Mouse (Mus musculus) neural tube, embryonic 13.5 days (tissue): Measurements from ENCODE around the gene Nfkb1. TPM values are rescaled to one million over a fixed set of nuclear protein-coding genes. Genes with fewer than 3 reads are reported as not detected.

Source experiments
- ATAC-seq: fragments of 200-750 bp; cut with Nextera tagmentation; 2 replicates; pipeline ENCODE4 v1.8.0; 2017; ENCODE audit warnings: low read depth, mild to moderate bottlenecking, moderate TSS enrichment, moderate library complexity
- H3K27ac ChIP-seq: fragments of 300-500 bp; sonication (generic); replicated peaks from 2 replicates; pipeline ENCODE4 v1.5.1; 2015; ENCODE audit warnings: moderate library complexity, mild to moderate bottlenecking, inconsistent platforms
- H3K27me3 ChIP-seq: fragments of 300-500 bp; sonication (generic); 2 replicates; pipeline ENCODE4 v1.6.1; 2015; ENCODE audit warnings: mild to moderate bottlenecking, inconsistent platforms
- H3K36me3 ChIP-seq: fragments of 300-500 bp; sonication (generic); 2 replicates; pipeline ENCODE4 v1.6.1; 2015; ENCODE audit warnings: mild to moderate bottlenecking, inconsistent platforms
- H3K4me1 ChIP-seq: fragments of 300-500 bp; sonication (generic); replicated peaks from 2 replicates; pipeline ENCODE4 v1.6.1; 2015; ENCODE audit warnings: inconsistent platforms
- H3K4me2 ChIP-seq: fragments of 300-500 bp; sonication (generic); 2 replicates; pipeline ENCODE4 v1.6.1; 2015; ENCODE audit warnings: inconsistent platforms, mild to moderate bottlenecking, moderate library complexity
- H3K4me3 ChIP-seq: fragments of 300-500 bp; sonication (generic); 2 replicates; pipeline ENCODE4 v1.5.1; 2015; ENCODE audit warnings: mild to moderate bottlenecking, inconsistent platforms
- H3K9ac ChIP-seq: fragments of 300-500 bp; sonication (generic); 2 replicates; pipeline ENCODE4 v1.6.1; 2015; ENCODE audit warnings: moderate library complexity, mild to moderate bottlenecking, inconsistent platforms
- H3K9me3 ChIP-seq: fragments of 300-500 bp; sonication (generic); 2 replicates; pipeline ENCODE4 v1.6.1; 2016; ENCODE audit warnings: inconsistent platforms
- WGBS: fragments of 180-500 bp; shearing (Covaris S2); methylation state at CpG from one replicate; pipeline ENCODE4 v1.1.7; 2015; 5-methylcytosine and 5-hydroxymethylcytosine counted together
- polyA plus RNA-seq: library from polyadenylated mRNA; unstranded; fragments of >200 nt; fragmentation: Nextera tagmentation; extraction: Ambion mirVana; gene quantifications from 2 replicates; pipeline ENCODE4 v1.2.1, GENCODE M21; 2015

The Nfkb1 gene
- polyA plus RNA-seq, 1 experiment from 2014 or later: 7.8 TPM

DNA sequence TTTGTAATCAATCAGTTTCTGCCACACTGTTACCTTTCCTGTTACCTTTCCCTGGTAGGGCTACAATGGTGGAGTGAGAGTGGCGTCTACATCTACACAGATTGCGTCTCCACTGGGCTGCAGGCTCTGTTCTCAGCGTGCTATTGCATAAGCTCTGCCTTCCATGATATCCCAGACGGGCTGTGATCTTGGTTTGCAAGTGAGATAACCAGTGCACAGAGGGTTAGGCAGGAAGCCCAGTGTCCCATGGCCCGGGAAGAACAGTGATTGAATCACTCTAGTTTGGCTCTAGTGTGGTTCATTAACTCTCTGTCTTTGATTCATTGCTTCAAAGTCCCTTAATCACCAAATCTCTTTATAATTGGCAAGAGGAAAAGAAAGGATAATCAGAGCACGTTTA is 123.5 kb downstream of the Nfkb1 start:
- Histone ChIP-seq H3K4me3 (no peak overlapping the region), H3K9ac (no peak overlapping the region), H3K4me1 (no peaks in the 10 kb centered on the region), H3K36me3 (no peaks in the 10 kb centered on the region), H3K9me3 (no peaks in the 10 kb centered on the region), H3K4me2 (no peak overlapping the region), H3K27ac (no peak overlapping the region), H3K27me3 (no peaks in the 10 kb centered on the region)
- no peak for ATAC-seq
- 81% methylated on average over 6 of the region's 6 CpGs for WGBS

DNA sequence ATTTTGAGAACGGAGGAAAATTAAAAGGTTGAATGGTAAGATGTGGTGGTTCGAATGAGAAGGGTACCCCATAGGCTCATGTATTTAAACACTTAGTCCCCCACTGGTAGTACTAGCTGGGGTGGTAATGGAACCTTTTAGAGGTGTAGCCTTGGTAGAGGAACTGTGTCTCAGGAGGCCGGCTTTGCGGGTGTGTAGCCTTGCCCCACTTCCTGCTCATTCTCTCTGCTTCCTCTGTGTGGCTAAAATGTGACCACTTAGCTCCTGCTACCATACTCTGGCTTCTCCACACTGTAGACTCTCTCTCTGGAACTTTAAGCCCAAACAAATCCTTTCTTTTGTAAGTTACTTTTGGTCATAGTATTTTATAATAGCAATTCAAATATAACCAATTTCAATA is 126.0 kb downstream of the Nfkb1 start:
- H3K36me3 ChIP-seq: no peaks in the 10 kb centered on the region
- no peaks in the 10 kb centered on the region for H3K27me3 ChIP-seq
- H3K4me3 ChIP-seq: no peak overlapping the region
- WGBS: 87% methylated on average over 4 of the region's 4 CpGs
- no peak overlapping the region for H3K27ac ChIP-seq
- no peak overlapping the region for H3K9ac ChIP-seq
- H3K4me1 ChIP-seq: no peaks in the 10 kb centered on the region
- no peaks in the 10 kb centered on the region for H3K9me3 ChIP-seq
- ATAC-seq: no peak
- H3K4me2 ChIP-seq: no peak overlapping the region

DNA sequence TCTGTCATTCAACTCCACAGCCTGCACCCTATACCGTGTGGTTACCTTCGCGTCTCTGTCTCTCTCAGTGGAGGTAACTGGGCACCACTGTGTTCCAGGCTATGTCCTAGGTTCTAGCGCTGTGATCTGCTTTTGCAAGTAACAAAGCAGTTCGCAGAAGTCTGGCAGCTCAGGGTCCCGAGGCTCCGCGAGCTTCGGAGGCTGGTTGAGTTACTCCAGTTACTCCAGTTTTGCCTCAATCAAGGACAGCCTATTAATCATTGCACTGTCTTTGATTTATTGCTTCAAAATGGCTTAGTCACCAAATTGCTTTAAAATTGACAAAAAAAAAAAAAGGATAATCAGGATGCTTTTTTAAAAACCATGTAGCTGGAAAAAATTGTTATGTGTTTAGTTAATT is 126.6 kb downstream of the Nfkb1 start:
- ATAC-seq: no peak
- H3K9ac ChIP-seq: no peak overlapping the region
- WGBS: 91% methylated on average over 9 of the region's 9 CpGs
- no peak overlapping the region for H3K4me3 ChIP-seq
- no peaks in the 10 kb centered on the region for H3K9me3 ChIP-seq
- H3K27ac ChIP-seq: no peak overlapping the region
- no peaks in the 10 kb centered on the region for H3K27me3 ChIP-seq
- H3K4me2 ChIP-seq: no peak overlapping the region
- no peaks in the 10 kb centered on the region for H3K36me3 ChIP-seq
- H3K4me1 ChIP-seq: no peaks in the 10 kb centered on the region

DNA sequence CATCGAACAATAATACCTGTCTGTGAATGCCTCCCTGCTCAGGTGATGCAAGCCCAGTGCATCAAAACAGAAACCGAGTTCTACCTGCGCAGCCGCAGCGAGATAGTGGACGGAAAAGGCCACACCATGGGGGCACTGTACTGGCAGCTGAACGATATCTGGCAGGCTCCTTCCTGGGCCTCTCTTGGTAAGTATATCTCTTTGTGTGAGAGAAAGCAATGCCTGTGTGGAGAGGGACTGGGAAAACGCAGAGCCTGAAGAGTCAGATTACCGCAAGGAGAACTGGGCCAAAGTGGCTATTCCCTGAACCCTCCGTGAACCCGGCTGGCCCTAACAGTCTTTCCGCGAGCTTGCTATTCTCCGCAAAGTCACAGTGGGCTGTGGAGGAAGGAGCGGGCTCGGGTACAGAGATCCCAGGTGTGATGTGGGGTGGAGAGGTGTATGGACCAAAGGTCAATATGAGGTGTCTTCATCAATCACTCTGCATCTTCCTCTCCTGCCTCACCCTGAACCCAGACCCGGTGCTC is 128.1 kb downstream of the Nfkb1 start:
- H3K4me1 ChIP-seq: no peaks in the 10 kb centered on the region
- no peaks in the 10 kb centered on the region for H3K9me3 ChIP-seq
- no peak overlapping the region for H3K27ac ChIP-seq
- no peak for ATAC-seq
- no peak overlapping the region for H3K9ac ChIP-seq
- no peak overlapping the region for H3K4me3 ChIP-seq
- no peaks in the 10 kb centered on the region for H3K27me3 ChIP-seq
- H3K4me2 ChIP-seq: no peak overlapping the region
- WGBS: 87% methylated on average over 17 of the region's 17 CpGs
- H3K36me3 ChIP-seq: no peaks in the 10 kb centered on the region

DNA sequence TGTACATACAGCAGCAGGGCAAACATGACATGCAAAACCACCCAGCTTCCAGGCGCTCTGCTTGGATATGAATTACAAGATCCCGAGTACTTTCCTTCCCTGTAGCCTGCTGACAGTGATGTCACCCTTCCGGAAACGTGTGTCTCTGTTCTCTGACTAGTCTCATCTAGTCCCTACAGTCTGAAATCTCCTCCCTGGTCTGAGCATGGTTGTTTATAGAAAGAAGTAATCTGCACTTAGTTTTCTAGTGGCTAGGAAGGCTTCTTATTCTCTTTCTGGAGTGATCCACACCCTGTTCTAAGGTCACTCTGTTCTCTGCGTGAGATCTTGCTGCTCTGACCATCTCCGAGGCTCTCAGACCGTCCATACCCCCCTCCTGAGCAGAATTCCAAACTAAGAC is 129.3 kb downstream of the Nfkb1 start:
- Histone ChIP-seq H3K4me3 (no peak overlapping the region), H3K9me3 (no peaks in the 10 kb centered on the region), H3K9ac (no peak overlapping the region), H3K27ac (no peak overlapping the region), H3K27me3 (no peaks in the 10 kb centered on the region), H3K36me3 (no peaks in the 10 kb centered on the region), H3K4me2 (no peak overlapping the region), H3K4me1 (no peaks in the 10 kb centered on the region)
- 81% methylated on average over 7 of the region's 7 CpGs for WGBS
- no peak for ATAC-seq

DNA sequence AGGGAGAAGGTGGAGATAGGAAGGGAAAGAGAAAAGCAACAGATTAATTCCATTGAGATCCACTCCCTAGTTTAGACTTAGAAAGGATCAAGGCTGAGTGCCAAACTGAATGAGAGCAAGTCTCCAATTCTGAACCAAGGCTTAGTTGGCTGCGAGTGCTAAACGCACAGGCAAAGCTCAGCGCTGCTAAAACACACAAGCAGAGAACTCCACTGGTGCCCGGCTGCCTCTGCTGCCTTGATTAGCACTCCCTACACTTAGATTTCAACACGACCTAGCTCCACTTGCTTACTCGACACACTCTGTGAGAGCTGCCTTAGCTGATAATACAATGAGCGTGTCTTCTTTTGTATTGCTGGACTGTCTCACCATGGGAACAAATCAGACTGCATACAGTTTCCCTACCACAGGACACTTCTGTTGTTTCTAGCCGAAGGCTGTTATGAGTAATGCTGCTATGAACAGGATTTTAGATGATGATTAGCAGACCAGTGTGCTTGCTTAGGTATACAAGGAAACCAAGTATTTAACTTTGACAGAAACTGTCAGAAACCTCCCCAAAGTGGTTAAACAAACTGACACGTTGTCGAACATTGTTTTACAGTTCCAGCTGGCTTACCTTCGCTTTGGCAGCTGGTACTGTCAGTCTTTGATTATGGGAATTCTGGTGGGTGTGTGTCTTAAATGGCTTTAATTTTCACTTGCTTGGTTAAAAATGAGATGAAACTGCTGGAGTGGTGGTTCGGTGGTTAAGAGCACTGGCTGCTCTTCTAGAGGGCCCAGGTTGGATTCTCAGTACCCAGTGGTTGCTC is 134.3 kb downstream of the Nfkb1 start:
- 86% methylated on average over 12 of the region's 12 CpGs for whole genome bisulfite sequencing
- Histone ChIP-seq H3K9me3 (no peaks in the 10 kb centered on the region), H3K4me1 (no peaks in the 10 kb centered on the region), H3K27me3 (no peaks in the 10 kb centered on the region), H3K36me3 (no peaks in the 10 kb centered on the region), H3K27ac (no peak overlapping the region), H3K9ac (no peak overlapping the region), H3K4me2 (no peak overlapping the region), H3K4me3 (no peak overlapping the region)
- ATAC-seq: no peak

DNA sequence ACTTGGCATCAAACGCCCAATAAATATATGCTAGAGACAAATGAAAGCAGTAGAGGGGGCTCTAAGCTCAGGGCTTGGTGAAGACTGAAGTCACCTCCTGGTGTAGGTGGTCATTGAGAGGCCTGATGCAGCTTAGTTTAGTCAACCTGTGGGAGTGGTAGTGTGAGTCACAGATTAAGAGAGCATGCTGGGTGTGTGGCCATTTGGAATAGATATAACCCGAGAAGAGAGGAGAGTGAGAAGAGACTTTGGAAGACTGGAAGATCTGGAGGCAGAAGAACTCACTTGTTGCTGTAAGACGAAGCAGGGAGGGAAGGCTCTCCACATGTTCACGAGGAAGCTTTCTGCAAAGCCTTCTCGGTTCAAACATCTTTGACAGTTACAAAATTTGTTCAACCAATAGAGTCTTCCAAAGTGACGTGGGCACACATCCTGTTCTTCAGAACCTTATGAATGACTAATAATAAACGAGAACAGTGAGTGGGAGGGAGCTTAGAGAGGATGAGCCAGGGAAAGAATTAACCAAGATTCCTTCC is 135.2 kb downstream of the Nfkb1 start:
- 85% methylated on average over 7 of the region's 7 CpGs for WGBS
- no peak for ATAC-seq
- no peaks in the 10 kb centered on the region for H3K4me1 ChIP-seq
- no peaks in the 10 kb centered on the region for H3K9me3 ChIP-seq
- H3K9ac ChIP-seq: no peak overlapping the region
- no peak overlapping the region for H3K4me2 ChIP-seq
- no peaks in the 10 kb centered on the region for H3K27me3 ChIP-seq
- H3K27ac ChIP-seq: no peak overlapping the region
- no peaks in the 10 kb centered on the region for H3K36me3 ChIP-seq
- no peak overlapping the region for H3K4me3 ChIP-seq

DNA sequence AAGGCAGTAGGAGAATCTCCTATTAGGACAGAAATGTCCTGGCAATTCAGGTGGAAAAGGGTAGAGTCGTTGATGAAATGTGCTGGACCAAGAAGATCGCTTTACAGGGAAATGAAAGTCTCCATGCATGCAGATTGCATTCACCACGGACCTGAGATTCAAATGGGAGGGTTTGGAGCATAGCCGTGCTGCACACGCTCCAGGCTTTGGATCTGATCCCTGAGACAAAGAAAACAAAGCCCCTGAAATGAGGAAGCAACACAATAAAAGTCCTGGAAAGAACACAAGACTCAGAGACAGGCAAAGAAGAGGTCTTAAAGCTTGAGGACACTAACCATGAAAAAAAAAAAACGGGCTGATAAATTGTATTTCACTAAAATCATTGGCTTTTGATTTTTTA is 136.2 kb downstream of the Nfkb1 start:
- 50% methylated on average over 6 of the region's 6 CpGs for WGBS
- no peak overlapping the region for H3K4me3 ChIP-seq
- no peaks in the 10 kb centered on the region for H3K4me1 ChIP-seq
- H3K27ac ChIP-seq: no peak overlapping the region
- no peak for ATAC-seq
- H3K27me3 ChIP-seq: no peaks in the 10 kb centered on the region
- H3K4me2 ChIP-seq: no peak overlapping the region
- no peaks in the 10 kb centered on the region for H3K9me3 ChIP-seq
- H3K36me3 ChIP-seq: no peaks in the 10 kb centered on the region
- no peak overlapping the region for H3K9ac ChIP-seq

DNA sequence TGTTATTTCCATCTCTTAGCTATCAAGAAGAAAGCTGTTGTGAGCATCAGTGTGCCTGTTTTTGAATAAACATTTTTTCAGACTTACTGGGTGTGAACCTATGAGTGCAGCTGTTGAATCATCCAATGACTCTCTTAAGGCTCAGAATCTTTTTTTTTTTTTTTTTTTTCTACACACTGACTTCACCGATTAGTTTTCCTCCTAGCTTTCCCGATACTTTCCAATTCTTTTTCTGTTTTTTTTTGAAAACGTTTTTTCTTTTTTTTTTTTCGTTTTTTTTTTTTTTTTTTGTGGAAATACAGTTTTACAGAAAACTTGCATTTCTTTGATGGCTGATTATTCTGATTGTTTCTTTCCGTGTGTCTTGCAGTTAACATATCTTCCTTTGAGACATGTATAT is 138.5 kb downstream of the Nfkb1 start:
- Histone ChIP-seq H3K4me1 (no peaks in the 10 kb centered on the region), H3K4me3 (no peak overlapping the region), H3K27me3 (no peaks in the 10 kb centered on the region), H3K9me3 (no peaks in the 10 kb centered on the region), H3K4me2 (no peak overlapping the region), H3K36me3 (no peaks in the 10 kb centered on the region), H3K9ac (no peak overlapping the region), H3K27ac (no peak overlapping the region)
- WGBS: 76% methylated on average over 5 of the region's 5 CpGs
- no peak for ATAC-seq

DNA sequence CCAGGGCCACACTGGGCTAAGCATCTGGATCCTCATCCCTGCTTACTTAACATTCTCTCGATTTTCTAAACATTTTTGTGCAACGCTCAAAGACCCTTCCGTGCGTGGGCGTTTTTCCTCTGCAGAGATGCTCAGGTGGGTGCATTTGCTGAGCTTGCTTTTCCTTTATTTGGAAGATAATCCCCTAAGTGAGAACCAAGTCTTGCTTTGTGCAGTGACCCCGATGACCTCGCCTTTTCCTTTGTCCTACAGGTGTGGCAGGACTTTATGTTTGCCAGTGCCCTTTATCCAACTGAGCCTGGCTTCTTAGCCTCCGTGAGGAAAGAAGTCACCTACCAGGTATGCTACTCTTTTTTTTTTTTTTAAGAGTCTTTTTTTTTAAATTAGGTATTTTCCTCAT is 144.0 kb downstream of the Nfkb1 start:
- Histone ChIP-seq H3K4me2 (no peak overlapping the region), H3K9ac (no peak overlapping the region), H3K27me3 (no peaks in the 10 kb centered on the region), H3K4me3 (no peak overlapping the region), H3K36me3 (no peaks in the 10 kb centered on the region), H3K9me3 (no peaks in the 10 kb centered on the region), H3K4me1 (no peaks in the 10 kb centered on the region), H3K27ac (no peak overlapping the region)
- no peak for ATAC-seq
- 79% methylated on average over 8 of the region's 8 CpGs for WGBS

DNA sequence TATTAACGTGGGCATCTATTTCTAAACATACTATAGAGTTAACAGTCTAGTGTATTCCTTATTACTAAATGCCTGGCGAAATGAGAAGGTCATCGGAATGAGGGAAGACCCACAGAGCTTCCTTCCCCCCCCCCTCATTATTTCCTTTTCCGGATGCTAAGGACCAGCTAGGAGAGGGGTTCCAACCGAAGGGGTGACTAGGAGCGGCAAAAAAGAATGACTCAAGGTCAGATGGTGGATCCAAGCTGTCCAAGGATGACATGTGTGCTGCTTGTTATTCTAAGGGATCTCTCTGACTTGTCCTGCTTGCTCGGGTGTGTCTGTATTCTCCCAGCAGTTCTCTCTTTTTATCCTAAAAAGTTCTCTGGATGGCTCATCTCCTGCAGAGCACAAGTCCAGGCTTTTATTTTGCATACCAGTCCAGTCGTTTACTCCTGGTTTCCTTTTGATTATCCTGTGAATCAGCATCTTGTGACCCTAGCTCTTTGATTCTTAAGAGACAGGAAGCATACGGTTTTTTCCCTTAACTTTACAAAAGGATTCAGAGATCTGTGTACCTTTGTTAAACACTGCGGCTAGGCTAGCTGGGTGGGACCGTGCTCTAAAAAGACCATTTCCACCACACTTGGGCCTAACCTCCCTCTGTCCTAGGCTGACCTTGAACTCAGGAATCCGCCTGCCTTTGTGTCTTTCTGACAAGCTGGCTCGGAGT is 145.0 kb downstream of the Nfkb1 start:
- 67% methylated on average over 13 of the region's 13 CpGs for WGBS
- Histone ChIP-seq H3K4me3 (no peak overlapping the region), H3K36me3 (no peaks in the 10 kb centered on the region), H3K9me3 (no peaks in the 10 kb centered on the region), H3K27ac (no peak overlapping the region), H3K4me1 (no peaks in the 10 kb centered on the region), H3K9ac (no peak overlapping the region), H3K27me3 (no peaks in the 10 kb centered on the region), H3K4me2 (no peak overlapping the region)
- ATAC-seq: no peak
